Mouse (Mus musculus): Measurements from ENCODE around the gene Peli1. TPM values are rescaled to one million over a fixed set of nuclear protein-coding genes. Genes with fewer than 3 reads are reported as not detected.
"Not testable (repeated sequence)": the region's sequence is repeated elsewhere in the genome, so short reads cannot be mapped to it uniquely, and the experiment has no call there.

The Peli1 gene
- polyA plus RNA-seq, 1 experiment, result not detected

DNA sequence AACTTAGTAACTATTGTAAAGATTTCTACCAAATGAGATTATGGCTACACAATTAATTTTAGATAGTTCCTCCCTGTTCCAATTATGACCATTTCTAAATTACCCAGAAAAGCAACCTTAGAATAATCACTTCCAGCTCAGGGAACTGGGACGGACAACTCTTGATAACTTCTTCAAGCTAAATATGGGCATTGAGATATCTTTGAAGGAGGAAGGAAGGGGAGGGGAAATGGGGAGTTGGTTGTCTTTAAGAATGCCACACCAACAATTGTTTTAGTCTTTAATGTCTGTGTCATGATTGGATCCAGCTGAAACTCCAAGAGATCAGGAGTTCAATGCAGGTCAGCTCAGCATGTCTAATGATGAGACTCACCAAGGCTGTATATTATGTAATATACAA, 91.6 kb downstream of the Peli1 start:
- 86% methylated on average over 1 of the region's 1 CpGs for WGBS
- TF ChIP-seq CTCF (IDR thresholded peaks at IDR 0.05; ENCODE audit: insufficient read depth, low read depth, low read length) (no peak), POLR2A (IDR thresholded peaks at IDR 0.05; ENCODE audit: insufficient read depth, low read depth, low read length) (no peak)

GRCm38 (mm10) chr11:21191821-21192220, 100.7 kb downstream of the Peli1 start:
- WGBS, result 84% methylated on average over 8 of the region's 8 CpGs
- not testable (repeated sequence) for H3K4me3 ChIP-seq (ENCODE audit: insufficient read depth, low read depth, low read length); H3K27ac ChIP-seq (ENCODE audit: insufficient read depth, low read depth, low read length); H3K4me1 ChIP-seq (ENCODE audit: control insufficient read depth, insufficient read depth, low read length)

More for the DNA sequence above, 91.6 kb downstream of the Peli1 start:
- Histone ChIP-seq H3K4me3 (ENCODE audit: insufficient read depth, low read depth, low read length) (no peak overlapping the region), H3K27ac (ENCODE audit: insufficient read depth, low read depth, low read length) (no peak overlapping the region), H3K4me1 (ENCODE audit: control insufficient read depth, insufficient read depth, low read length) (no peaks in the 10 kb centered on the region)

- no peak overlapping the region for H3K4me3 ChIP-seq (ENCODE audit: insufficient read depth, low read depth, low read length)
- H3K4me1 ChIP-seq (ENCODE audit: control insufficient read depth, insufficient read depth, low read length), result no peaks in the 10 kb centered on the region
- no peak for TF ChIP-seq CTCF (IDR thresholded peaks at IDR 0.05; ENCODE audit: insufficient read depth, low read depth, low read length)
- TF ChIP-seq POLR2A (IDR thresholded peaks at IDR 0.05; ENCODE audit: insufficient read depth, low read depth, low read length), result no peak
- WGBS, result 94% methylated on average over 3 of the region's 3 CpGs
- no peak overlapping the region for H3K27ac ChIP-seq (ENCODE audit: insufficient read depth, low read depth, low read length)
Measured at GRCm38 (mm10) chr11:21194851-21195250, 103.8 kb downstream of the Peli1 start.

Other genes with a start within 250 kb of the Peli1 start
- not detected in 2 replicates for gene Vps54, start 148.0 kb downstream of the Peli1 start, polyA plus RNA-seq (2012; ENCODE audit: insufficient read depth, insufficient read length, low replicate concordance, missing spikeins)

All from olfactory bulb, adult 2 months (tissue).